Mouse (Mus musculus): ENCODE measurements around the gene Polr2g. TPM values are rescaled to one million over a fixed set of nuclear protein-coding genes. Genes with fewer than 3 reads are reported as not detected.

Gene Polr2g
- total and polyA plus RNA-seq, 3 experiments: 181 to 188 TPM; not detected in 1

DNA sequence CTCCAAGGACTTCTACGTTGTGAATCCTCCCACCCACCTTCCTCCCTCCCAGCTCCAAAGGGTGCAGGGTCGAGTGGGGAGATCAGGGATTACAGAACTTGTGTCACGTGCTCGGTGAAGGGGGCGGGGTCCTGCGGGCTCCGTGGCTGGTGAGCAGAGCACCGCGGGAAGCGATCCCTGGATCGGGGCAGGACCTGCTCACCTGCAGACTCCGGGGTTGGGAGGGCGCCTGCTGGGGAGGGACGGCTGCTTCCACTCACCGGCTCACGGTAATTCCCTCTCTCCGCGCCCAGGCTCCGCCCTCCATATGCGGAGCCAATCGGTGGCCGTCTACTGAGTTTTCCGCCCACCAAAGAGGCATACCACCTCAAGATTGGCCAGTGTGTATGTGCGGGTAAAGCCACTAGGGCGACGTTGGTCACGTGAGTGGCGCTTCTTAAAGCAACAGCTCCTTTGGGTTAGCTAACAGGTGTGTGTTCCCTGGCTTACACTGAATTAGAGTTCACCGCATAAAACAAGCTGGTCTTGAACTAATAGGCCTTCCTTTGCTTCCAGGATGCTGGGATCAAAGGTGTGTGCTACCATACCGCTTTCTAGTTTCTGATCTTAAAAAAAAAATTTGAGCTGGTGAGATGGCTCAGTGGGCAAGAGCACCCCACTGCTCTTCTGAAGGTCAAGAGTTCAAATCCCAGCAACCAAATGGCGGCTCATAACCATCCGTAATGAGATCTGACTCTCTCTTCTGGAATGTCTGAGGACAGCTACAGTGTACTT is 12.2 kb downstream of the Polr2g start, which contains the start of gene Taf6l (continued):
- peak; percentile 94 for TF ChIP-seq SIN3A (IDR thresholded peaks at IDR 0.05; ENCODE audit: low read length)
- TF ChIP-seq RAD21 (IDR thresholded peaks at IDR 0.05; ENCODE audit: low read depth, low read length): no peak
- no peak for TF ChIP-seq JUND (IDR thresholded peaks at IDR 0.05; ENCODE audit: low read depth, low read length)
- no peak for TF ChIP-seq ETS1 (IDR thresholded peaks at IDR 0.05; ENCODE audit: low read depth, low read length)

DNA sequence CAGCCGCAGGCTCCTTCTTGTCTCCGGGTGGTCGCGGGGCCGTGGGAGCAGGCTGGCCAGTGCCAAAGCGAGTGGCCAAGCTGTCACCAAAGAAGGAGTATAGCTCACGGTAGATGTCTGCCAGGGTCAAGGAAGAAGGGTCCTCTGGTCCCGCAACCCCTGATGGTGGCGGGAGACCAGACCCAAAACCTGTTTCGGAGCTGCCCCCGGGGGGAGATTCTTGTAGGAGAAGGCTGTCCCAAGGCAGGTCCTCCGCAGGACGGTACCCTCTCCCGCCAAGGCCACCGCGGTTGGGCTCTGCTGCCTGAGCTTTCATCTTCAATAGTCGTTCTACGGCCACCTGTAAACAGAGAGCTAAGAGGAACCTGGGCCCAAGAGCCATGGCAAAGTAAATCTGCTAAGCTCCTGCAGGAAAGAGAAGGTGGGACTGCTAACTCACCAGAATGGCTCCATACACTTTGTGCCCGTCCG is 23.4 kb downstream of the Polr2g start:
- H3K9ac ChIP-seq (ENCODE audit: control insufficient read depth, low read depth, low read length, poor library complexity, severe bottlenecking): peak overlapping the region; percentile 99
- peak overlapping the region; percentile 73 to 84 for H3K4me3 ChIP-seq (ENCODE audit: control insufficient read depth in 1 of 2, insufficient read depth in 1 of 2, low read depth in 2 of 2, low read length in 2 of 2)
- H3K27me3 ChIP-seq (ENCODE audit: control insufficient read depth in 1 of 2, insufficient read depth in 2 of 2, low read length in 2 of 2): no peaks in the 10 kb centered on the region
- TF ChIP-seq TCF12 (IDR thresholded peaks at IDR 0.05; ENCODE audit: low read depth, low read length) (no peak), CHD1 (IDR thresholded peaks at IDR 0.05; ENCODE audit: low read depth, low read length) (peak; percentile 77; the same call in 1 of the 2 replicates)
- peaks cover 21% of the 10 kb centered on the region for H3K79me2 ChIP-seq (ENCODE audit: control insufficient read depth, insufficient read depth, low read length, poor library complexity)
- peak; percentile 52 for DNase-seq (ENCODE audit: low read depth, low spot score)
- no peaks in the 10 kb centered on the region for H3K9me3 ChIP-seq (replicated peaks; ENCODE audit: insufficient read depth, low read length)
- H3K4me1 ChIP-seq (ENCODE audit: control insufficient read depth in 1 of 2, insufficient read depth in 2 of 2, low read length in 2 of 2): peaks cover 0 to 14% of the 10 kb centered on the region in 2 experiments; a peak in 2 of 4 replicates
- H3K36me3 ChIP-seq (ENCODE audit: control insufficient read depth in 1 of 2, insufficient read depth in 2 of 2, low read length in 2 of 2): peaks cover 8 to 19% of the 10 kb centered on the region in 2 experiments
- peak overlapping the region; percentile 95 for H3K27ac ChIP-seq (ENCODE audit: control insufficient read depth, low read depth, low read length)

DNA sequence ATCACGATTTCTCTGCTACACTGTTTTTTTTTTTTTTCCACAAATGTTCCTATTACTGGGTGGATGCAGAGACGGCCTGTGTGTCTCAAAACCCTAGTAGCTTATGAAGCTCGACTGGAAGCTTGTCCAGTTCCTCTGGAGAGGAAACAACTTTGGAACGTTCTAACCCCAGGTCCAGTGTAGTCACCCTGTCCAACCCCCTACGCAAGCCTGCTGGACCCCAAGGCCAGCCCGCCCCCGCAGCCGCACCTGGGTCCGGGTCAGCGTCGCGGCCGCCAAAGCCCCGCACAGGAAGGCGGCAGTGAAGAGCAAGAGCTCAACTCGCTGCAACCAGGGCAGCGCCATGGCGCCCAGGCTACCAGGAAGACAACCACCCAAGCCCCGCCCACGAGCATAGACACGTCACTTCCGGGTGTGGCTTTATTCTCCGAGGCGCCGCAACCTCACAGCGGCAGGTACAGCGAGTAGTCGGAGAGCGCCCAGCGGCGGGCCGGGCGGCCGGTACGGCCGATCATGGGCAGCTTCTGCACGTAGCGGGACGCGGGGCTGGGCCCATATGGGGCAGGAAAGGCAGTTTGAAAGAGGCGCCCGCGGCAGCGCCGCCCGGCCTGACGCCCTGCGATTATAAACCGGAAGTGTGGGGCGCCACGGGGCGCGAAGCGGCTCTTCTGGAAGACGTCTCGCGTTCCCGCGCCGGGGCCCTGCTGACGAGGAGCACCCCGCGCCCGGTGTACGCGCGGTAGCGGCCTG is 24.1 kb downstream of the Polr2g start, which contains the start of gene Tmem179b:
Tmem179b (minus strand) TSS at position 382 of the 750 bp plus-strand sequence.
- Histone ChIP-seq H3K36me3 (ENCODE audit: control insufficient read depth in 1 of 2, insufficient read depth in 2 of 2, low read length in 2 of 2) (peaks cover 10 to 19% of the 10 kb centered on the region in 2 experiments), H3K9me3 (replicated peaks; ENCODE audit: insufficient read depth, low read length) (no peaks in the 10 kb centered on the region), H3K27ac (ENCODE audit: control insufficient read depth, low read depth, low read length) (peak within 1 kb of the TSS; percentile 95), H3K27me3 (ENCODE audit: control insufficient read depth in 1 of 2, insufficient read depth in 2 of 2, low read length in 2 of 2) (no peaks in the 10 kb centered on the region), H3K9ac (ENCODE audit: control insufficient read depth, low read depth, low read length, poor library complexity, severe bottlenecking) (peak within 1 kb of the TSS; percentile 99), H3K79me2 (ENCODE audit: control insufficient read depth, insufficient read depth, low read length, poor library complexity) (peaks cover 21% of the 10 kb centered on the region), H3K4me3 (ENCODE audit: control insufficient read depth in 1 of 2, insufficient read depth in 1 of 2, low read depth in 2 of 2, low read length in 2 of 2) (peak within 1 kb of the TSS; percentile 73 to 84), H3K4me1 (ENCODE audit: control insufficient read depth in 1 of 2, insufficient read depth in 2 of 2, low read length in 2 of 2) (peaks cover 0 to 14% of the 10 kb centered on the region in 2 experiments; a peak in 2 of 4 replicates)
- DNase-seq (ENCODE audit: low read depth, low spot score): peak; percentile 96
- TF ChIP-seq TBP (IDR thresholded peaks at IDR 0.05; ENCODE audit: low read depth, low read length) (peak; percentile 85; the same call in 1 of the 2 replicates), ZMIZ1 (IDR thresholded peaks at IDR 0.05; ENCODE audit: low read depth, low read length) (peak; percentile 95), POLR2A (IDR thresholded peaks at IDR 0.05; ENCODE audit: control insufficient read depth in 1 of 2, insufficient read depth in 1 of 2, low read depth in 1 of 2, low read length in 2 of 2, poor library complexity in 1 of 2) (peak; percentile 93 to 98), MAFK (IDR thresholded peaks at IDR 0.05; ENCODE audit: borderline replicate concordance, low read depth, low read length) (no peak), GABPA (IDR thresholded peaks at IDR 0.05; ENCODE audit: low read depth, low read length) (no peak), EP300 (IDR thresholded peaks at IDR 0.05; ENCODE audit: low read depth in 1 of 2, low read length in 2 of 2) (peak in 1 of 2 experiments; percentile 25; a peak in 1 of 4 replicates), POLR2AphosphoS5 (IDR thresholded peaks at IDR 0.05; ENCODE audit: borderline replicate concordance, low read depth, low read length) (no peak), POLR2AphosphoS2 (IDR thresholded peaks at IDR 0.05; ENCODE audit: low read length) (peak; percentile 99), TCF12 (IDR thresholded peaks at IDR 0.05; ENCODE audit: low read depth, low read length) (peak; percentile 55; the same call in 1 of the 2 replicates), CHD1 (IDR thresholded peaks at IDR 0.05; ENCODE audit: low read depth, low read length) (no peak), BHLHE40 (IDR thresholded peaks at IDR 0.05; ENCODE audit: borderline replicate concordance, low read depth, low read length) (no peak), MAZ (IDR thresholded peaks at IDR 0.05; ENCODE audit: low read depth, low read length) (no peak), GATA1 (IDR thresholded peaks at IDR 0.05; ENCODE audit: low read depth, low read length) (no peak), CHD2 (IDR thresholded peaks at IDR 0.05; ENCODE audit: low read length) (no peak), ETS1 (IDR thresholded peaks at IDR 0.05; ENCODE audit: low read depth, low read length) (peak; percentile 43; the same call in 1 of the 2 replicates), JUND (IDR thresholded peaks at IDR 0.05; ENCODE audit: low read depth, low read length) (no peak), MXI1 (IDR thresholded peaks at IDR 0.05; ENCODE audit: low read depth, low read length) (peak; percentile 83), ZC3H11A (IDR thresholded peaks at IDR 0.05; ENCODE audit: low read depth, low read length) (no peak), USF1 (IDR thresholded peaks at IDR 0.05; ENCODE audit: low read depth, low read length) (no peak), ELF1 (IDR thresholded peaks at IDR 0.05; ENCODE audit: low read depth, low read length) (peak; percentile 94), ZNF384 (IDR thresholded peaks at IDR 0.05; ENCODE audit: low read depth, low read length) (no peak), MAX (IDR thresholded peaks at IDR 0.05; ENCODE audit: low read length) (peak; percentile 88), MEF2A (IDR thresholded peaks at IDR 0.05; ENCODE audit: extremely low read depth, insufficient replicate concordance, low read depth, low read length, poor library complexity, severe bottlenecking) (no peak)
